Mouse (Mus musculus): ENCODE data around the gene Erp27. TPM values are rescaled to one million over a fixed set of nuclear protein-coding genes. Genes with fewer than 3 reads are reported as not detected.

Erp27 gene
- polyA plus RNA-seq, 1 experiment from 2014 or later = 0.34 TPM

Other genes starting within 250 kb of the Erp27 start
- gene Gucy2c, start 140.4 kb downstream of the Erp27 start, polyA plus RNA-seq (2014; fragmentation: Nextera tagmentation; extraction: Ambion mirVana) = 0.08 TPM in 1 of 2 replicates, not detected in the other
- gene Hist4h4, start 117.8 kb downstream of the Erp27 start, polyA plus RNA-seq (2014; fragmentation: Nextera tagmentation; extraction: Ambion mirVana) = 0.43 and 0.88 TPM in 2 replicates
- gene H2afj, start 113.9 kb downstream of the Erp27 start, polyA plus RNA-seq (2014; fragmentation: Nextera tagmentation; extraction: Ambion mirVana) = 186 and 193 TPM in 2 replicates
- gene BC049715, start 94.6 kb downstream of the Erp27 start, polyA plus RNA-seq (2014; fragmentation: Nextera tagmentation; extraction: Ambion mirVana) = 2.3 and 2.6 TPM in 2 replicates
- 165 and 168 TPM in 2 replicates for gene Wbp11, start 93.9 kb downstream of the Erp27 start, polyA plus RNA-seq (2014; fragmentation: Nextera tagmentation; extraction: Ambion mirVana)
- not detected in 2 replicates for gene Smco3, start 86.7 kb downstream of the Erp27 start, polyA plus RNA-seq (2014; fragmentation: Nextera tagmentation; extraction: Ambion mirVana)
- 8.7 and 11.1 TPM in 2 replicates for gene Art4, start 64.4 kb downstream of the Erp27 start, polyA plus RNA-seq (2014; fragmentation: Nextera tagmentation; extraction: Ambion mirVana)
- gene Mgp, start 46.4 kb downstream of the Erp27 start, polyA plus RNA-seq (2014; fragmentation: Nextera tagmentation; extraction: Ambion mirVana) = 7.7 and 8.2 TPM in 2 replicates
- not detected in 2 replicates for gene Pde6h, start 1.7 kb upstream of the Erp27 start, polyA plus RNA-seq (2014; fragmentation: Nextera tagmentation; extraction: Ambion mirVana)
- 181 and 183 TPM in 2 replicates for gene Arhgdib, start 19.7 kb upstream of the Erp27 start, polyA plus RNA-seq (2014; fragmentation: Nextera tagmentation; extraction: Ambion mirVana)
- gene Rerg, start 248.3 kb upstream of the Erp27 start, polyA plus RNA-seq (2014; fragmentation: Nextera tagmentation; extraction: Ambion mirVana) = 3.4 and 3.5 TPM in 2 replicates